Mouse (Mus musculus) heart, postnatal 14 days (tissue): Measurements from ENCODE around the gene Tnfrsf14. TPM values are rescaled to one million over a fixed set of nuclear protein-coding genes. Genes with fewer than 3 reads are reported as not detected.

Experiments
- DNase-seq, 2 experiments: peaks; one replicate each; pipeline ENCODE4 v3.0.0; 2021 to 2022
- intact Hi-C: fragments of 180-260 bp; cut with DNase I; formaldehyde crosslinking; loops from one replicate; pipeline ENCODE4 v1.15.1; 2025
- total RNA-seq, 2 experiments: library from RNA; stranded (reverse); gene quantifications; 2 replicates each; pipeline ENCODE4 v1.2.3; 2021

Gene Tnfrsf14
- total RNA-seq, 2 experiments from 2014 or later, result 4.1 to 5.6 TPM

DNA sequence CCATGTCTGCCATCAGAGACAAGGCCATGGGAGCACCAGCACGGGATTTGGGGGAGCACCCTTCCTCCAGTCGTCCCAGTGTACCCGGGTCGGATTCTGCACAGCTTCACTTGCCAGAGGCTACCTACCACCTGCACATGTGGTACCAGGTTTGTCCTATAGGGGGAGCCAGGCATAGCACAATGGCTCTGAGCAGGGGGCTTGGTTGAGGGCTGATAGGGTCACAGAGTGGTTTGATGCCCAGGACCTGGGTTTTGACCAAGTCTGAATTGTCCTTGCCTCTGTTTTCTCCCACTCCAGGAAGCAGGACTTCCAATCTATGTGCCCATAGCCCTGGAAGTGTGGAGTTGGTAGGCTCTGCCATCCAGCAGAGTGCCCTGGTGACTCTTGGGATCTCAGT is 3.0 kb downstream of the Tnfrsf14 start:
- no peak for DNase-seq
- intact Hi-C loops, result no loop called here

- intact Hi-C loops, result no loop called here
- DNase-seq, result no peak
Observed at GRCm38 (mm10) chr4:154922931-154923330, 5.4 kb downstream of the Tnfrsf14 start.

- no peak for DNase-seq
- intact Hi-C loops, result no loop called here
Observed at GRCm38 (mm10) chr4:154922291-154922690, 6.1 kb downstream of the Tnfrsf14 start.

GRCm38 (mm10) chr4:154916662-154917061 is 11.7 kb downstream of the Tnfrsf14 start:
- intact Hi-C loops, result no loop called here
- no peak for DNase-seq

GRCm38 (mm10) chr4:154915286-154915685 is 13.1 kb downstream of the Tnfrsf14 start:
- intact Hi-C loops, result no loop called here
- DNase-seq, result no peak

DNA sequence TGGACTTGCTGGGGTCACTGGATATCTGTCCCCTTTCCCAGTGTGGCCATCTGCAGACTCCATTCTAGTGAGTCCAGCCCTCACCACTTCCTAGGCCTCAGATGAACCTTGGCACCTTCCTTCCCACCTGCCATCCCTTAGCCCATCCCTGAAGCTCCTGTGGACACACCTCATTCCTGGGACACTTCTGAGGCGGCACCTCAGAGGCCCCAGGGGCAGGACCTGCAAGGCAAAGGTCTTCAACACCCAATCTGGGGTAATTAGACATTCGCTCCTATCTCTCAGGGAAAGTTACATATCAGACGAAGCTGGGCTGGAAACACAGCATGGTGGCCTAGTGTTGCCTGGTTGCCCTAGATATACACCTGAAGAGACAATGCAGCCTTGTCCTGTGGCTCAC is 13.7 kb downstream of the Tnfrsf14 start:
- intact Hi-C loops, result no loop called here
- DNase-seq, result no peak

- intact Hi-C loops, result no loop called here
Observed at GRCm38 (mm10) chr4:154914252-154914651, 14.1 kb downstream of the Tnfrsf14 start.

GRCm38 (mm10) chr4:154913845-154914244 is 14.5 kb downstream of the Tnfrsf14 start:
- DNase-seq, result no peak
- intact Hi-C loops, result loop anchor here (2.0 kb wide), 1 partner anchor 13 kb away; no protein-coding TSS in a partner anchor

More at GRCm38 (mm10) chr4:154914252-154914651, 14.1 kb downstream of the Tnfrsf14 start:
- DNase-seq, result no peak

GRCm38 (mm10) chr4:154911644-154912043 is 16.7 kb downstream of the Tnfrsf14 start:
- DNase-seq, result no peak
- intact Hi-C loops, result loop anchor here (2.0 kb wide), 1 partner anchor 15 kb away; no protein-coding TSS in a partner anchor

GRCm38 (mm10) chr4:154910606-154911522 is 17.5 kb downstream of the Tnfrsf14 start:
- intact Hi-C loops, result no loop called here
- DNase-seq, result no peak

GRCm38 (mm10) chr4:154908490-154908889 is 19.9 kb downstream of the Tnfrsf14 start:
- intact Hi-C loops, result no loop called here
- no peak for DNase-seq

DNA sequence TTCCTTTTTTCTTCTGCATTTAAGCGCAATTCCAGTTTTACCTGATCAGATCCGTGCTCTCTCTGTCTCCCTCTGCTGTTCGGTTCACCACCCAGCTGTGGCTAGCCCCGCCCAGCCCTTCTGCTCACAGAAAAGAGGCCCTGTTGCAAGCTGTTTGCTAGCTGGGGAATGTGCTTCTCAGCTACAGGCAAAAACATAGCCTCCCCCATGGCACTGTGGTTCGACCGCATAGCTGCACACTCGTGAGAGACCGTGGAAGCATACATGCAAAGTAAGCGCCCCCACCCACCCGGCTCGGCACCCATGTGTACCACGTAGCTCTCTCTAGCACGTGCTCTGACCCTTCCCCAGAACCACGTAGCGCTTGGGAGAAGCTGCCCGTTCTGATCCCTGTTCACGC is 20.5 kb downstream of the Tnfrsf14 start:
- DNase-seq, result peak; percentile 72 to 81
- intact Hi-C loops, result loop anchor here (2.0 kb wide), 1 partner anchor 31 kb away; no protein-coding TSS in a partner anchor

GRCm38 (mm10) chr4:154904185-154905071 is 23.9 kb downstream of the Tnfrsf14 start:
- peak; percentile 50 to 63 for DNase-seq
- intact Hi-C loops, result no loop called here

DNA sequence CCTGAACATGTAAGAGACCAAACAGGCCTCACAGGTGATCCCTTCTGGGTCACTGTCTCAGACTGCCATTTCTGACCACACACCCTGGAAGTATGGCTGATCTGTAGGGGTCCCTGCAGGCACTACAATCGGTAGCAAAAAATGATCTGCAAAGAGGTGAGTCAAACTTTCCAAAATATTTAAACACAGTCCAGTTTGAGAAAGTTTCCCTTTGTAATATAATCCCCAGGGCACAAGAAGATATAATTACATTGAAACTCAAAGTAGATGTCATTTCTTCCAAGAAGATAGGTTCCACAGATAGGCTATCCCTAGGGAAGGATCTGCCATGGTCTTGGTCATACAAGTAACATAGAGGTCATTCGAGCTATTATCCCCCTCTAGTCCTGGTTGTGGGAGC is 26.0 kb downstream of the Tnfrsf14 start:
- no peak for DNase-seq
- intact Hi-C loops, result no loop called here

DNA sequence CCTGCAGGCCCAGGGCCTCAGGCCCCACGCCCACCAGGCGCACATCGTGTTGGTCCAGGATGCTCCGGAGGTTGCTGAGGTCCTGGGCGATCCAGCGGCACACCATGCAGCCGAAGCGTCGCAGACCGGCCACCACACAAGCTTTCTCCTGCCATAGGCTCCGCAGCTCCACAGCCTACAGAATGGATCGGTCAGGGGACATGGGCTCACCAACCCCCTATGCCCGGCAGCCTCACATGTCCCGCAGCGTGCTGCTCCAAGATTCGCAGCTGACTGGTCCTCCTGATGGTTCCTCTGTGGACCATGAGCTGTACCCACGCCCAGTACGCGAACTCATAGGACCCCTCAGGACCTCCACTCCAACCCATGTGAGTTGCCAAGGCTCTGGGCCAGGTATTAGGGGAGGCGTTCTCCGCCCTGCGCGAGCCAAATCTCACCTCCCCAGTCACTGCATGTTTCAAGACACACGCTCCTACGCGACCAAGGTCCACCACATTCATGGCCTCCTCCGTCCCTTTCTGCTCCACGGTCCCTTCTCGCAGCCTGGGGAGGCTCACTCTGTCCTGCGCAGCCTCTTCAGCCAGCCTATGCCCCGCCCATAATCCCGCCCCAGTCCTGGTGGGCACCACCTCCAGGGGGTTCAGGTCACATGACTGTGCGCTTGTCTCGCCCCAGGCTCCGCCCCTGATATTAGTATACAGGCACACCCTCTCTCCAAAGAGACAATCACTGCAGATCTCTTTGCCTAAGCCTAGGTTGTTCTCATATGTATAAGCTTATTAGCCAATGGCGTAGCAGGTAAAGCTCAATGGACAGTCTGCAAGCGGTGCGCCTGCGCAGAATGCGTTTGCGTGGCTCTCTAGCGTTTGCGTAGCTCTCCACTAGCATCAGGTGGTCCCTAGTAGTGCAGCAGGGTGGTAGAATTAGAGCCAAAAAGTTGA is 29.6 kb downstream of the Tnfrsf14 start, which contains the start of gene Fam213b:
TSS of gene Fam213b (minus strand) at position 630 of the 941 bp plus-strand sequence.
- peak; percentile 71 to 76 for DNase-seq
- intact Hi-C loops, result no loop called here

GRCm38 (mm10) chr4:154897676-154898465 is 30.5 kb downstream of the Tnfrsf14 start:
- intact Hi-C loops, result no loop called here
- DNase-seq, result peak in 1 of 2 experiments; percentile 35

DNA sequence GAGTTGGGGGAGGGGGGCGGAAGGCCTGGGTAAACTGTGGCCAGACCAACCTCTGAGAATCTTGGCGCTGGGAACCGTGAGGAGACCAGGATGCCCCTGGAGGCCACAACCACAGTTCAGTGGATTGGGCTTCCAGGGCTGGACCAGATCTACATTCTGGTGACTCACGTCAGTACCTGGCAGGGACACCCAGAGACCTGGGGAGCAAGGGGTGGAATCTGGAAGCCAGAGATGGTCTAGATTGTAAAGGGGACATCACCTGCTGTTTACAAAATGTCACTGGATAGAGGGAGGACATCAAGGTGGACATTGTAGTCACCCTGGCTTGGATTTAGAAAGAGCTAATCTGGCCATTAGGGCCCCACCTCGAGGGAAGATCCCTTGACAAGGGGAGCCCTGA is 32.8 kb downstream of the Tnfrsf14 start:
- intact Hi-C loops, result no loop called here
- DNase-seq, result no peak

GRCm38 (mm10) chr4:154890887-154891286 is 37.5 kb downstream of the Tnfrsf14 start:
- intact Hi-C loops, result no loop called here
- no peak for DNase-seq
